Mouse (Mus musculus) heart, postnatal 0 days (tissue): ENCODE measurements around the gene Cyp3a25.
"Not testable (repeated sequence)": the region's sequence is repeated elsewhere in the genome, so short reads cannot be mapped to it uniquely, and the experiment has no call there.

Experiments
- CTCF ChIP-seq: IDR thresholded peaks from 2 replicates; pipeline ENCODE4 v1.5.1; 2016; ENCODE audit warnings: antibody characterized with exemption, control low read depth, low read depth
- EP300 ChIP-seq: IDR thresholded peaks from 2 replicates; pipeline ENCODE4 v1.6.1; 2016; ENCODE audit warnings: antibody characterized with exemption, low read depth

DNA sequence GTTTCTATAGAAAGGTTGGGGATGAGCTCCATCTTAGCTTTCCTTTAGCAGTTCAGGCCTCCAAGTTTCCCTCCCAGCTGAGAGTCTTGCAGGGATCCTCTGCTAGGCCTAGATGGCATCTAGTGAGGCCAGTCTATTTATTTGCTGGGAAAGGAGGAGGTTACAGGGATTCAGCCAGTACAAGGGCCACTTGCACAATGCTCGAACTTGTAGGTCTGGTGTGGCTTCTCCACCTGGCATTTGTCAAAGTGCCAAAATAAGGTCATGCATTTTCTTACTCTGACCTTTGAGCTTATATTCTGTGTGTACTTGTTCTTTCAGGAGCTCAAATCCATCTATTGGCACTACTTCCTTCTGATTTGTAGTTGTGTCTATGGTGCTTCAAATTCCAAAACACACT, at the start of gene Cyp3a25:
- TF ChIP-seq EP300, CTCF: not testable (repeated sequence)
